Mouse (Mus musculus): Measurements from ENCODE around the gene Cecr2. TPM values are rescaled to one million over a fixed set of nuclear protein-coding genes. Genes with fewer than 3 reads are reported as not detected.

Gene Cecr2
- polyA plus RNA-seq, 1 experiment from 2014 or later = 20.7 TPM

DNA sequence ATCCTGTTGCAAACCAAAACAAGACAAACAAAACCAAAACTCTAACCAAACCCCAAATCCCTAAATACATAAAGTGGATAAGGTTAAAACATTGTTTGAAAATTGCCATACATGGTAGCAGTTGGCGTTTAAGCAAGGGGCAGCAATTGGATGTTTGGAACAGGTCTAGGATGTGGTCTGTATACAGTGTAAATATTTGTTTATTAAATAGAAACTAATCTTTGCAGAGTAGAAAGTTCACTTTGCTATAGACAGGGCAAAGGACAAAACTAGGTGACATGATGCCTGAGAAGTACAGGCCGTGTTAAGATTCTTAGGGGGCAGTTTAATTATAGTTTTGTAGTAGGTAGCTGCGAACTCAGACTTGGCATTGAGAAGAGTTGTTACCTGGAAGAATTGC is 18.6 kb downstream of the Cecr2 start:
- Histone ChIP-seq H3K4me3 (ENCODE audit: low read depth, low read length) (no peak overlapping the region), H3K4me2 (ENCODE audit: low read depth) (no peak overlapping the region), H3K9ac (ENCODE audit: low read length) (no peak overlapping the region), H3K27ac (ENCODE audit: low read depth, low read length) (no peak overlapping the region), H3K4me1 (ENCODE audit: control insufficient read depth, insufficient read depth, low read length) (no peaks in the 10 kb centered on the region), H3K27me3 (ENCODE audit: control insufficient read depth, insufficient read depth, low read length) (no peaks in the 10 kb centered on the region), H3K9me3 (ENCODE audit: control insufficient read depth, low read length) (no peaks in the 10 kb centered on the region), H3K36me3 (ENCODE audit: control insufficient read depth, insufficient read depth, low read length) (no peaks in the 10 kb centered on the region)
- DNase-seq (ENCODE audit: low spot score) = no peak
- 92% methylated on average over 3 of the region's 3 CpGs for WGBS
- ATAC-seq (ENCODE audit: insufficient read depth, low FRiP score, low TSS enrichment) = no peak

DNA sequence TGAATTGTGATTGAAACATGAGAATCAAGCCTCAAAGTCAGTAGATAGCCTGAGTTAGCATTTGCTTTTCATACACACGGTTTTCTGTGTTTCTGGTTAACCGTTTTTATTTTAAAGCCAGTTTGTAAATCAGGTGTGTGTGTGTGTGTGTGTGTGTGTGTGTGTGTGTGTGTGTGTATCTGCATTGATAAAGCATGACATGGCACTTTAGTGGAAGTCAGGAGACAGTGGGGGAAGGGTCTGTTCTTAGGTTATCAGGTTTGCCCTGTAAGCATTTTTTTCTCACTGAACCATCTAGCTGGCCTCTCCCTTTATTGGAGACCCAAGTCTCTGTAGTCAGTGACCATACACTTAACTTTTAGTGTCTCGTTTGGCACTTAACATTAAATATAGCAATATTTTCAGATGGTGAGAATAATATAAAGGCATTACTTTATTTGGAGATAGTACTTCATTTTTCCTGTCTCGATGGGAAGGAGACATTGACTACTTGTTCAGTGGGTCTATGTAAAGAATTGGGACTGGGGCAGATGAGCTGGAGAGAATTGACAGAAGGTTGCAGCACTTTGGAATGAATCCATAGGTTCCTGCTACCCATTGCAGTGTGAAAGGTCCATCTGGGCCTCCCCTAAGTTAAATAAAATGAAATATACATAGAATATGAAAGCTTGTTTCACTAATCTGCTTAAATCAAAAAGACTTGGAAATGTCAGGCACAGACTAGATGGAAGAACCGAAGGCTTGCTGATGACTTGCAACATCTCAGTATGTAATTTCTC is 20.9 kb downstream of the Cecr2 start:
- ATAC-seq (ENCODE audit: insufficient read depth, low FRiP score, low TSS enrichment) (no peak), DNase-seq (ENCODE audit: low spot score) (no peak)
- Histone ChIP-seq H3K27me3 (ENCODE audit: control insufficient read depth, insufficient read depth, low read length) (no peaks in the 10 kb centered on the region), H3K4me2 (ENCODE audit: low read depth) (no peak overlapping the region), H3K4me1 (ENCODE audit: control insufficient read depth, insufficient read depth, low read length) (no peaks in the 10 kb centered on the region), H3K9ac (ENCODE audit: low read length) (no peak overlapping the region), H3K27ac (ENCODE audit: low read depth, low read length) (no peak overlapping the region), H3K36me3 (ENCODE audit: control insufficient read depth, insufficient read depth, low read length) (no peaks in the 10 kb centered on the region), H3K9me3 (ENCODE audit: control insufficient read depth, low read length) (no peaks in the 10 kb centered on the region), H3K4me3 (ENCODE audit: low read depth, low read length) (no peak overlapping the region)
- WGBS = 91% methylated on average over 5 of the region's 5 CpGs

- ATAC-seq (ENCODE audit: insufficient read depth, low FRiP score, low TSS enrichment) (no peak), DNase-seq (ENCODE audit: low spot score) (peak; percentile 51)
- no peaks in the 10 kb centered on the region for H3K27me3 ChIP-seq (ENCODE audit: control insufficient read depth, insufficient read depth, low read length)
- peaks cover 8% of the 10 kb centered on the region for H3K4me1 ChIP-seq (ENCODE audit: control insufficient read depth, insufficient read depth, low read length)
- no peak overlapping the region for H3K4me2 ChIP-seq (ENCODE audit: low read depth)
- no peaks in the 10 kb centered on the region for H3K9me3 ChIP-seq (ENCODE audit: control insufficient read depth, low read length)
- no peak overlapping the region for H3K4me3 ChIP-seq (ENCODE audit: low read depth, low read length)
- H3K36me3 ChIP-seq (ENCODE audit: control insufficient read depth, insufficient read depth, low read length) = no peaks in the 10 kb centered on the region
- 3% methylated on average over 4 of the region's 4 CpGs for WGBS
- H3K9ac ChIP-seq (ENCODE audit: low read length) = no peak overlapping the region
- no peak overlapping the region for H3K27ac ChIP-seq (ENCODE audit: low read depth, low read length)
Observed at GRCm38 (mm10) chr6:120700221-120700620, 34.1 kb downstream of the Cecr2 start.

DNA sequence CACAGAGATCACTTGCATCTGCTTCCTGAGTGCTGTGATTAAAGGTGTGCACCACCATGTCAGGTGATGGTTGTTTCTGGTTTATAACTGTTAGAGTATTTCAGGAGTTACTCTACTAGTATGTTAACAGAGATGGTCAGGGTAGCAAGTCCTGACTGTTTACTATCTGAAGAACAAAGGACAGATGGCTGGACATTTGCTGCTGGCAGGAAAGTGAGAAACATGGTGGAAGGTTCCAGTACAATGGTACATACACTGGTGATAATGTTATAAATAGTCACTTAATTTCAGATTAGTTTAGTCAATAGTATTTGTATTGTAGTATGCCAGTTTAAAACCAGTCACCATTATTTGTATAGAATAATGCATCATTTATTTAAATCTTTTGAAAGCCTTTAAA is 38.2 kb downstream of the Cecr2 start:
- Histone ChIP-seq H3K27ac (ENCODE audit: low read depth, low read length) (no peak overlapping the region), H3K4me2 (ENCODE audit: low read depth) (no peak overlapping the region), H3K9ac (ENCODE audit: low read length) (no peak overlapping the region), H3K27me3 (ENCODE audit: control insufficient read depth, insufficient read depth, low read length) (no peaks in the 10 kb centered on the region), H3K36me3 (ENCODE audit: control insufficient read depth, insufficient read depth, low read length) (no peaks in the 10 kb centered on the region), H3K4me3 (ENCODE audit: low read depth, low read length) (no peak overlapping the region), H3K9me3 (ENCODE audit: control insufficient read depth, low read length) (no peaks in the 10 kb centered on the region), H3K4me1 (ENCODE audit: control insufficient read depth, insufficient read depth, low read length) (peaks cover 8% of the 10 kb centered on the region)
- ATAC-seq (ENCODE audit: insufficient read depth, low FRiP score, low TSS enrichment) (no peak), DNase-seq (ENCODE audit: low spot score) (no peak)

GRCm38 (mm10) chr6:120708759-120709158 is 42.6 kb downstream of the Cecr2 start:
- WGBS = 76% methylated on average over 1 of the region's 1 CpGs
- H3K36me3 ChIP-seq (ENCODE audit: control insufficient read depth, insufficient read depth, low read length) = no peaks in the 10 kb centered on the region
- H3K27me3 ChIP-seq (ENCODE audit: control insufficient read depth, insufficient read depth, low read length) = no peaks in the 10 kb centered on the region
- DNase-seq (ENCODE audit: low spot score) (no peak), ATAC-seq (ENCODE audit: insufficient read depth, low FRiP score, low TSS enrichment) (no peak)
- no peak overlapping the region for H3K4me3 ChIP-seq (ENCODE audit: low read depth, low read length)
- no peaks in the 10 kb centered on the region for H3K4me1 ChIP-seq (ENCODE audit: control insufficient read depth, insufficient read depth, low read length)
- H3K9ac ChIP-seq (ENCODE audit: low read length) = no peak overlapping the region
- H3K27ac ChIP-seq (ENCODE audit: low read depth, low read length) = no peak overlapping the region
- H3K4me2 ChIP-seq (ENCODE audit: low read depth) = no peak overlapping the region
- H3K9me3 ChIP-seq (ENCODE audit: control insufficient read depth, low read length) = no peaks in the 10 kb centered on the region

DNA sequence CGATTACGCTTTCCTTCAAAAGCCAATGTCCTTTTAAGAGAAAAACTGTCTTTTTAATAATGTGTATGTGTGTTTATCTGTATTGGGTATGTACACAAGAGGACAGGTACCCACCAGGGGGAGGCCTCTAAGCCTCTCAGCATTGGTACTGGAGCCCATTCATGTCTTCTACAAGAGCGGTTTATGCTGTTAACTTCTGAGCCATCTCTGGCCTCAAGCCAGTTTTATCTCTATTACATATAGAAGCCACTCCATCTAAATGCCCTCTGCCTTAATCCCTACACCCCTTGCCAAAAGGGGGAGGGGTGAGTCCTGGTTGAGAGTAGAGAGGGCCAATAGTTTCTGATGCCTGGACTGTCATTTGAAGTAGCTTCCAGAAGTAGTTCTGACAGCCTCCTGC is 48.6 kb downstream of the Cecr2 start:
- no peak overlapping the region for H3K4me3 ChIP-seq (ENCODE audit: low read depth, low read length)
- H3K9me3 ChIP-seq (ENCODE audit: control insufficient read depth, low read length) = no peaks in the 10 kb centered on the region
- ATAC-seq (ENCODE audit: insufficient read depth, low FRiP score, low TSS enrichment) = no peak
- no peaks in the 10 kb centered on the region for H3K27me3 ChIP-seq (ENCODE audit: control insufficient read depth, insufficient read depth, low read length)
- no peaks in the 10 kb centered on the region for H3K36me3 ChIP-seq (ENCODE audit: control insufficient read depth, insufficient read depth, low read length)
- H3K4me1 ChIP-seq (ENCODE audit: control insufficient read depth, insufficient read depth, low read length) = peaks cover 27% of the 10 kb centered on the region
- 0 out of 2 replicates have a peak overlapping the region, but pooled peaks have one; percentile 6 for H3K27ac ChIP-seq (ENCODE audit: low read depth, low read length)
- DNase-seq (ENCODE audit: low spot score) = no peak
- H3K9ac ChIP-seq (ENCODE audit: low read length) = no peak overlapping the region
- WGBS = 87% methylated on average over 3 of the region's 3 CpGs
- H3K4me2 ChIP-seq (ENCODE audit: low read depth) = no peak overlapping the region

- no peak for ATAC-seq (ENCODE audit: insufficient read depth, low FRiP score, low TSS enrichment)
- H3K27ac ChIP-seq (ENCODE audit: low read depth, low read length) = 0 out of 2 replicates have a peak overlapping the region, but pooled peaks have one; percentile 6
Observed at GRCm38 (mm10) chr6:120715227-120715626, 49.1 kb downstream of the Cecr2 start.

GRCm38 (mm10) chr6:120715851-120716250 is 49.7 kb downstream of the Cecr2 start:
- Histone ChIP-seq H3K36me3 (ENCODE audit: control insufficient read depth, insufficient read depth, low read length) (no peaks in the 10 kb centered on the region), H3K4me3 (ENCODE audit: low read depth, low read length) (no peak overlapping the region), H3K4me1 (ENCODE audit: control insufficient read depth, insufficient read depth, low read length) (peaks cover 27% of the 10 kb centered on the region), H3K27ac (ENCODE audit: low read depth, low read length) (peak overlapping the region; percentile 70), H3K4me2 (ENCODE audit: low read depth) (no peak overlapping the region), H3K9me3 (ENCODE audit: control insufficient read depth, low read length) (no peaks in the 10 kb centered on the region), H3K27me3 (ENCODE audit: control insufficient read depth, insufficient read depth, low read length) (no peaks in the 10 kb centered on the region), H3K9ac (ENCODE audit: low read length) (no peak overlapping the region)
- DNase-seq (ENCODE audit: low spot score) (peak; percentile 39), ATAC-seq (ENCODE audit: insufficient read depth, low FRiP score, low TSS enrichment) (peak; percentile 56)

More at GRCm38 (mm10) chr6:120715227-120715626, 49.1 kb downstream of the Cecr2 start:
- no peak for DNase-seq (ENCODE audit: low spot score)
- Histone ChIP-seq H3K4me3 (ENCODE audit: low read depth, low read length) (no peak overlapping the region), H3K9ac (ENCODE audit: low read length) (no peak overlapping the region), H3K4me2 (ENCODE audit: low read depth) (no peak overlapping the region), H3K9me3 (ENCODE audit: control insufficient read depth, low read length) (no peaks in the 10 kb centered on the region), H3K27me3 (ENCODE audit: control insufficient read depth, insufficient read depth, low read length) (no peaks in the 10 kb centered on the region), H3K36me3 (ENCODE audit: control insufficient read depth, insufficient read depth, low read length) (no peaks in the 10 kb centered on the region), H3K4me1 (ENCODE audit: control insufficient read depth, insufficient read depth, low read length) (peaks cover 27% of the 10 kb centered on the region)
- 67% methylated on average over 5 of the region's 5 CpGs for WGBS

DNA sequence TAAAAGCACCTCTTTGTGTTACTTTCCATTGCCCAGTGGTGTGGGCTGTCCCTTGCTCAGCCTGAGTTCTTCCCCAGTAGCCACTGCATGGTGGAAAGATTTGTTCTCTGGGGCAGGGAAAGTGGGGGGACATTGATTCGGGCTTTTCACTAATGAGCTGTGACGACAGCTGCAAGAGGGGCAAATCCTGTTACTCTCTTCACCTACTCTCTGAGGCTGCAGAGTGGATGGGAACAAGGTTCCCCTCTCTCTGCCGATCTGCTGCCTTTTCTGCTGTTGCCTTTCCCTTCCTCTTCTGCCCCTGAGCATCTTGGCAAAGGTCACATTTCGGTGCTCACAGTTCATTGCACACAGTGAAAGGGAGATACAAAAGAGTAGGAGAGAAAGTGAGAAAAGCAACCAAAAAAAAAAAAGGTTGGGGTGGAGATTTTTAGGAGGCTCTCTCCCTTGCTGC is 50.4 kb downstream of the Cecr2 start:
- H3K36me3 ChIP-seq (ENCODE audit: control insufficient read depth, insufficient read depth, low read length) = no peaks in the 10 kb centered on the region
- no peak overlapping the region for H3K4me3 ChIP-seq (ENCODE audit: low read depth, low read length)
- no peak overlapping the region for H3K9ac ChIP-seq (ENCODE audit: low read length)
- H3K27ac ChIP-seq (ENCODE audit: low read depth, low read length) = peak overlapping the region; percentile 72
- H3K9me3 ChIP-seq (ENCODE audit: control insufficient read depth, low read length) = no peaks in the 10 kb centered on the region
- peak overlapping the region; percentile 16 for H3K4me2 ChIP-seq (ENCODE audit: low read depth)
- H3K4me1 ChIP-seq (ENCODE audit: control insufficient read depth, insufficient read depth, low read length) = peaks cover 27% of the 10 kb centered on the region
- H3K27me3 ChIP-seq (ENCODE audit: control insufficient read depth, insufficient read depth, low read length) = no peaks in the 10 kb centered on the region
- peak; percentile 58 for DNase-seq (ENCODE audit: low spot score)
- peak; percentile 78 for ATAC-seq (ENCODE audit: insufficient read depth, low FRiP score, low TSS enrichment)
- WGBS = 1% methylated on average over 4 of the region's 4 CpGs

Measured in neural tube, embryonic 11.5 days (tissue).